Mouse (Mus musculus): ENCODE data around the gene Hs6st1.

DNA sequence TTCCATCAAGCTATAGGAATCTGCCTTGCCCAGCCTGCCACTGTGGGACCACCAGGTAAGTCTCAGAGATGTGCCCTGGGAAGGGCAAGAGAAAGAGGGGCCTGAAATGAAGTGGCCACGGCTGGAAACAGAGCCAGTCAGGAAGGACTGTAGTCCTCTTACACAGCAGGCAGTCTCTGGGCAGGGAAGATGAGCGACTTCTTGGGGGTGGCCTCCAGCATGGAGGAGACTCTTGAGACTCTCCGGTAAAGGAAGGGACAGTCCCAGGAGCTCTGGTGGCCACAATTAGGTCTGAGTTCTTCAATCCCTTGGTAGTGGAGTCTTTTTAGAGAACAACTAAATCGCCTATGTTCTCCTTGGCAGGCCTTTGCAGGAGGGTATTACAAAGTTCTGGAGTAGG, 4.0 kb upstream of the Hs6st1 start:
- TF ChIP-seq CTCF (IDR thresholded peaks at IDR 0.05; ENCODE audit: low read depth) (no peak), EP300 (IDR thresholded peaks at IDR 0.05; ENCODE audit: low read depth) (no peak)
